Mouse (Mus musculus) embryonic fibroblast, embryonic 13.5 days (primary cell): Measurements from ENCODE around the gene Btg4.

ENCODE experiments used
- CTCF ChIP-seq: IDR thresholded peaks from 2 replicates; pipeline ENCODE4 v1.5.1; 2011; ENCODE audit warnings: mild to moderate bottlenecking, control low read depth, low read length, moderate library complexity, borderline replicate concordance; ENCODE audit not compliant: insufficient read depth
- POLR2A ChIP-seq: IDR thresholded peaks from 2 replicates; pipeline ENCODE4 v1.6.1; 2011; ENCODE audit warnings: low read depth, mild to moderate bottlenecking, control low read depth, low read length, moderate library complexity

- TF ChIP-seq POLR2A (no peak), CTCF (no peak)
Observed at GRCm38 (mm10) chr9:51021123-51021795, 39.4 kb upstream of the Btg4 start.
